Mouse (Mus musculus) spleen, adult 18-20 months (tissue): Measurements from ENCODE around the gene Mkrn1.
"Not testable (repeated sequence)": the region's sequence is repeated elsewhere in the genome, so short reads cannot be mapped to it uniquely, and the experiment has no call there.

ENCODE experiments used
- DNase-seq, 2 experiments: peaks; one replicate each; pipeline ENCODE4 v3.0.0; 2022; ENCODE audit warnings: mixed read lengths in 2 of 2

Mkrn1 gene

DNA sequence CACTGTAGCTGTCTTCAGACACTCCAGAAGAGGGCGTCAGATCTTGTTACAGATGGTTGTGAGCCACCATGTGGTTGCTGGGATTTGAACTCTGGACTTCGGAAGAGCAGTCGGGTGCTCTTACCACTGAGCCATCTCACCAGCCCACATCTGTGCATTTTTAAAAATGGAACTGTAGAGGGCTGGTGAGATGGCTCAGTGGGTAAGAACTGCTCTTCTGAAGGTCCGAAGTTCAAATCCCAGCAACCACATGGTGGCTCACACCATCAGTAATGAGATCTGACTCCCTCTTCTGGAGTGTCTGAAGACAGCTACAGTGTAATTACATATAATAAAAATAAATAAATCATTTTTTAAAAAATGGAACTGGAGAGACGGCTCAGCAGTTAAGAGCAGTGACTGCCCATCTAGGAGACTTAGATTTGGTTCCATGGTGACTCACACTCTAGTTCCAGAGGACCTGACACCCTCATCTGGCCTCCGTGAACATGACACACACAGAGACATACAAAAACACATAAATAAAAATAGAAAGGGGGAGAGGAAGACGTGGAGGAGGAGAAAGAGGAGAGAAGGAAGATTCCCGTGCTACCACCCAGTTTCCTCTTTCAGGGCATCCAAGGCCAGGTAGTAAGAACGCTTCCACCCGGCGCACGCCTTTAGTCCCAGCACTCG, 42.0 kb downstream of the Mkrn1 start:
- not testable (repeated sequence) for DNase-seq

DNA sequence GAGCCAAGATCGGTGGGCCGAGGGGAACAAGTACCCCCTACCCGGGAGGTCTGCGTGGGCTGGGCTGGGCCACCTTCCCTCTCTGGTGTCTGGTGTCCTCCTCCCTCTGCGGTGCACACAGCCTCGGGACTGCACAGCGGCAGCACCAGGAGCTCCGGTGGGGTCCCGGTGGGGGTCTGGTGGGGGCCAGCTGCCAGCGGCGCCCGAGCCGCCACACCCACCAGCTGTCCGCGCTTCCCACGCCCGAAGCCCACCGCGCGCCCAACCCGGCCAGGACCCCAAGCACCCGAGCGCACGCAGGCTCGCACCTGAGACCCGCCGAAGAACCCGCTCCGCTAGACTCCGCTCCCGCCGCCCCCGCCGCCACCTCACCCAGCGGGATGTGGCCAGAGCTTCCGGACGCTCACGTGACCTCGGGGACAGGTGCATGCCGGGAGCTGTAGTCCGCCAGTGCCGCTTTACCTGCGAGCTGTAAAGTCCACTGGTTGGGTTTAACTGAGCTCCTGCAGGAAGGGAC, 42.9 kb downstream of the Mkrn1 start, which contains the start of gene Slc37a3:
Gene Slc37a3, minus strand, starts transcription at position 365 of the 517 bp plus-strand sequence.
- DNase-seq = peak; percentile 83 to 92

GRCm38 (mm10) chr6:39376775-39377174, 43.5 kb downstream of the Mkrn1 start:
- no peak for DNase-seq

DNA sequence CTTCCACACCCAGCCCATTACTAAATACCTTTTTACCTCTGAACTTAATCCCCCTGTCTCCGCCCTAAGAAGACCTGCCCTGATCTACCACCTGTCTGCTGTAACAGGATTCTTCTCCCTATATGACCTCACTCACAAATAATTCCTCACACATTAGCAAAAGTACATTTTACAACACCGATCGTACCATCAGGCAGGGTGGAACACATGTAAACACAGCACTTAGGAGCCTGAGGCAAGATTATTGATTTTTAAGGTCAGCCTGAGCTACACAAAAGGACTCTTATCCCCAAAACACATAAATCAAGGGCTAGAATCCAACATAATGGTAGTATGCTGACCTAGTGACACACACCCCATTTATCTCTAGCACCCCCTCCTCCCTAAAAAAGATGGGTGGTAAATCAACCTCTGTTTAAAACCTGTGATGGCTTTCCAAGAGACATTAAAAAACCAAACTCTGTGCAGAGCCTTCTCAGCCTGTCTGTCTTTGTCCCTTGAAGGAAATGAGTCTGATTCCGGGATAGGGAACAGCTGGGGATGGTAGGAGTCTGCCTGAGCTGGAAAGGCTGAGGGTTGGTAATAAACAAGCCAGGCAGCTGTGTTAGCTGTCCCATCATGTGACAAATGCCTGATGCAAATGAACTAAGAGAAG, 46.8 kb downstream of the Mkrn1 start:
- DNase-seq = no peak

DNA sequence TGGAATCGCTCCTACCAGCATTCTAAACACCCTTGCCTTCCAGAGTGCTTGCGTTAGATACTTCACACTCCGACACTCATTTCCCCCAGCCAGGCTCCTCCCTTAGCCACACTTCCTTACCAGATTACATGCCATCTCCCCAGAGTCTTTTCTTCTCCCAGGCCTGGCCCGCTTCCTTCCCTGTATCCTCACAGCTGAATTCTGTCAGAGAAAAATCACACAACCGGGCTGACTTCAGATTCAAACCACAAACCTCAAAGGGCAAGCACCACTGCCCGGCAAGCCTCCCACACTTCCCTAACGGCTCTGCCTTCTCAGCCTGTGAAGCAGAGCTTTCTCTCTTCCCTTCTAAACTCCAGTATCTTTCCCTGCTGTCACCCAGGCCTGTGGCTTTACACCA, 47.5 kb downstream of the Mkrn1 start:
- DNase-seq = peak; percentile 38 to 43

DNA sequence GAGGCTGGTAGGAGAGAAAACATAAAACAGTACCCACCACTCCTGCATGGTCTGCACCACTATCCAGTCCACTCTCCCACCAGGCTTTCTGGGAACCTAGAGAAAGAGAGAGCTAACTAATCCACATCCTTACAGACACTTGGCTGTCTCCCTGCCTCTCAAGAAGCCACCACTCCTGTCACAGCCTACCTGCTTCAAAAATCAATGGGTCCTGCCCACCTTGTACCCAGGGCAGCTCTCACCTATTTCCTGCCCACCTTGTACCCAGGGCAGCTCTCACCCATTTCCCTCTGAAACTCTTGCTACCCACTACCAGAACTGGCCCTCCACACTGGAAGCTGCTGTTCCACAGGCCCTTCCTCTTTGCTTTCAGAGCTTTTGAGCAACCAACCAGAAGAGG, 48.2 kb downstream of the Mkrn1 start:
- DNase-seq = no peak

- no peak for DNase-seq
Observed at GRCm38 (mm10) chr6:39369631-39370030, 50.6 kb downstream of the Mkrn1 start.

- no peak for DNase-seq
Observed at GRCm38 (mm10) chr6:39362684-39363083, 57.6 kb downstream of the Mkrn1 start.

- not testable (repeated sequence) for DNase-seq
Observed at GRCm38 (mm10) chr6:39359207-39359606, 61.1 kb downstream of the Mkrn1 start.

GRCm38 (mm10) chr6:39348946-39349345, 71.3 kb downstream of the Mkrn1 start:
- DNase-seq = no peak

GRCm38 (mm10) chr6:39347880-39348814, 72.1 kb downstream of the Mkrn1 start:
- DNase-seq = no peak
